Mouse (Mus musculus): ENCODE measurements around the gene Ppargc1a. TPM values are rescaled to one million over a fixed set of nuclear protein-coding genes. Genes with fewer than 3 reads are reported as not detected.

The Ppargc1a gene
- polyA plus RNA-seq, 1 experiment = 2.1 TPM

GRCm38 (mm10) chr5:51432031-51432430 lies 135.5 kb downstream of the Ppargc1a start:
- Histone ChIP-seq H3K27me3 (ENCODE audit: control insufficient read depth, insufficient read depth, insufficient read length) (no peaks in the 10 kb centered on the region), H3K4me3 (no peak overlapping the region), H3K79me2 (ENCODE audit: control insufficient read depth, insufficient read depth) (no peaks in the 10 kb centered on the region), H3K36me3 (ENCODE audit: control insufficient read depth, insufficient read depth) (no peaks in the 10 kb centered on the region), H3ac (ENCODE audit: control insufficient read depth, insufficient read length) (no peak overlapping the region), H3K4me2 (ENCODE audit: low read depth) (no peak overlapping the region)
- no peak for TF ChIP-seq MYOD1 (IDR thresholded peaks at IDR 0.05; ENCODE audit: control insufficient read depth in 1 of 3, insufficient read length in 2 of 3, low read depth in 2 of 3)
- TF ChIP-seq SRF (IDR thresholded peaks at IDR 0.05; ENCODE audit: control insufficient read depth, insufficient read length, low read depth) = no peak
- TF ChIP-seq MAX (IDR thresholded peaks at IDR 0.05; ENCODE audit: low read depth) = no peak
- TF ChIP-seq POLR2A (IDR thresholded peaks at IDR 0.05; ENCODE audit: insufficient read length, low read depth) = no peak
- TF ChIP-seq POLR2AphosphoS2 (IDR thresholded peaks at IDR 0.05; ENCODE audit: insufficient read length, low read depth) = no peak
- no peak for TF ChIP-seq TCF12 (IDR thresholded peaks at IDR 0.05; ENCODE audit: insufficient read depth, poor library complexity, severe bottlenecking)
- no peak for TF ChIP-seq E2F4 (IDR thresholded peaks at IDR 0.05; ENCODE audit: insufficient read depth)
- no peak for TF ChIP-seq USF1 (IDR thresholded peaks at IDR 0.05; ENCODE audit: low read depth)
- TF ChIP-seq TCF3 (IDR thresholded peaks at IDR 0.05; ENCODE audit: insufficient read length, low read depth) = no peak
- no peak for TF ChIP-seq REST (IDR thresholded peaks at IDR 0.05; ENCODE audit: insufficient read depth, insufficient read length)
- TF ChIP-seq MYOG (IDR thresholded peaks at IDR 0.05; ENCODE audit: control insufficient read depth in 1 of 3, insufficient read depth in 1 of 3, insufficient read length in 2 of 3, low read depth in 2 of 3) = no peak
- no peak for TF ChIP-seq CEBPB (IDR thresholded peaks at IDR 0.05; ENCODE audit: insufficient read depth, poor library complexity, severe bottlenecking)

GRCm38 (mm10) chr5:51426406-51426805 lies 141.1 kb downstream of the Ppargc1a start:
- Histone ChIP-seq H3K79me2 (ENCODE audit: control insufficient read depth, insufficient read depth) (no peaks in the 10 kb centered on the region), H3K27me3 (ENCODE audit: control insufficient read depth, insufficient read depth, insufficient read length) (no peaks in the 10 kb centered on the region), H3ac (ENCODE audit: control insufficient read depth, insufficient read length) (no peak overlapping the region), H3K4me3 (no peak overlapping the region), H3K36me3 (ENCODE audit: control insufficient read depth, insufficient read depth) (no peaks in the 10 kb centered on the region), H3K4me2 (ENCODE audit: low read depth) (no peak overlapping the region)
- TF ChIP-seq MYOG (IDR thresholded peaks at IDR 0.05; ENCODE audit: control insufficient read depth in 1 of 3, insufficient read depth in 1 of 3, insufficient read length in 2 of 3, low read depth in 2 of 3) (no peak), CEBPB (IDR thresholded peaks at IDR 0.05; ENCODE audit: insufficient read depth, poor library complexity, severe bottlenecking) (no peak), USF1 (IDR thresholded peaks at IDR 0.05; ENCODE audit: low read depth) (no peak), REST (IDR thresholded peaks at IDR 0.05; ENCODE audit: insufficient read depth, insufficient read length) (no peak), TCF12 (IDR thresholded peaks at IDR 0.05; ENCODE audit: insufficient read depth, poor library complexity, severe bottlenecking) (no peak), MYOD1 (IDR thresholded peaks at IDR 0.05; ENCODE audit: control insufficient read depth in 1 of 3, insufficient read length in 2 of 3, low read depth in 2 of 3) (no peak), POLR2AphosphoS2 (IDR thresholded peaks at IDR 0.05; ENCODE audit: insufficient read length, low read depth) (no peak), SRF (IDR thresholded peaks at IDR 0.05; ENCODE audit: control insufficient read depth, insufficient read length, low read depth) (no peak), TCF3 (IDR thresholded peaks at IDR 0.05; ENCODE audit: insufficient read length, low read depth) (no peak), POLR2A (IDR thresholded peaks at IDR 0.05; ENCODE audit: insufficient read length, low read depth) (no peak)

- Histone ChIP-seq H3K36me3 (ENCODE audit: control insufficient read depth, insufficient read depth) (no peaks in the 10 kb centered on the region), H3ac (ENCODE audit: control insufficient read depth, insufficient read length) (no peak overlapping the region), H3K4me2 (ENCODE audit: low read depth) (no peak overlapping the region), H3K4me3 (no peak overlapping the region), H3K79me2 (ENCODE audit: control insufficient read depth, insufficient read depth) (no peaks in the 10 kb centered on the region), H3K27me3 (ENCODE audit: control insufficient read depth, insufficient read depth, insufficient read length) (no peaks in the 10 kb centered on the region)
- TF ChIP-seq MAX (IDR thresholded peaks at IDR 0.05; ENCODE audit: low read depth) = no peak
- no peak for TF ChIP-seq TCF12 (IDR thresholded peaks at IDR 0.05; ENCODE audit: insufficient read depth, poor library complexity, severe bottlenecking)
- no peak for TF ChIP-seq SRF (IDR thresholded peaks at IDR 0.05; ENCODE audit: control insufficient read depth, insufficient read length, low read depth)
- no peak for TF ChIP-seq E2F4 (IDR thresholded peaks at IDR 0.05; ENCODE audit: insufficient read depth)
- TF ChIP-seq MYOD1 (IDR thresholded peaks at IDR 0.05; ENCODE audit: control insufficient read depth in 1 of 3, insufficient read length in 2 of 3, low read depth in 2 of 3) = no peak
- no peak for TF ChIP-seq POLR2A (IDR thresholded peaks at IDR 0.05; ENCODE audit: insufficient read length, low read depth)
- no peak for TF ChIP-seq REST (IDR thresholded peaks at IDR 0.05; ENCODE audit: insufficient read depth, insufficient read length)
- no peak for TF ChIP-seq MYOG (IDR thresholded peaks at IDR 0.05; ENCODE audit: control insufficient read depth in 1 of 3, insufficient read depth in 1 of 3, insufficient read length in 2 of 3, low read depth in 2 of 3)
- TF ChIP-seq USF1 (IDR thresholded peaks at IDR 0.05; ENCODE audit: low read depth) = no peak
- TF ChIP-seq POLR2AphosphoS2 (IDR thresholded peaks at IDR 0.05; ENCODE audit: insufficient read length, low read depth) = no peak
- no peak for TF ChIP-seq TCF3 (IDR thresholded peaks at IDR 0.05; ENCODE audit: insufficient read length, low read depth)
- TF ChIP-seq CEBPB (IDR thresholded peaks at IDR 0.05; ENCODE audit: insufficient read depth, poor library complexity, severe bottlenecking) = no peak
Measured at GRCm38 (mm10) chr5:51416377-51416776, 151.1 kb downstream of the Ppargc1a start.

DNA sequence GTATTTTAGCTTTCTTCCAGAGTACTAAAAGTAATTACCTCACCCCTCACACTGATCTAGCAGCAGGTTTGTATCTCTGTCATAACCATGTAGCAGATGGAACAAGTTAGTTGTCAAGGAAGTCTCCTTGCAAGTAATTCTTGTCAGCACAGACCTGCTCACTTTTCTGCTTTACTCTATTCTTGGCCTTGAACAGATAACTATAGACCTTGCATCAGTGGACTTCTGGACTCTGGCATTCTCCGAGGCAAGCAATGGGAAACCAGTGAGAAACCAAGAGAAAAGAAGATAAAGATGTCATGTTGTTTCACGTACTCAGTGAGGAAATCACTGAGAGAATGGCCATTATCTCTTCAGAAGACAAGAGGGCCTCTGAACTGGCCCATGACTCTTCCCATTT lies 152.1 kb downstream of the Ppargc1a start:
- TF ChIP-seq TCF3 (IDR thresholded peaks at IDR 0.05; ENCODE audit: insufficient read length, low read depth) (no peak), REST (IDR thresholded peaks at IDR 0.05; ENCODE audit: insufficient read depth, insufficient read length) (no peak), POLR2A (IDR thresholded peaks at IDR 0.05; ENCODE audit: insufficient read length, low read depth) (no peak), TCF12 (IDR thresholded peaks at IDR 0.05; ENCODE audit: insufficient read depth, poor library complexity, severe bottlenecking) (no peak), MYOD1 (IDR thresholded peaks at IDR 0.05; ENCODE audit: control insufficient read depth in 1 of 3, insufficient read length in 2 of 3, low read depth in 2 of 3) (no peak), USF1 (IDR thresholded peaks at IDR 0.05; ENCODE audit: low read depth) (no peak), POLR2AphosphoS2 (IDR thresholded peaks at IDR 0.05; ENCODE audit: insufficient read length, low read depth) (no peak), E2F4 (IDR thresholded peaks at IDR 0.05; ENCODE audit: insufficient read depth) (no peak), SRF (IDR thresholded peaks at IDR 0.05; ENCODE audit: control insufficient read depth, insufficient read length, low read depth) (no peak), MYOG (IDR thresholded peaks at IDR 0.05; ENCODE audit: control insufficient read depth in 1 of 3, insufficient read depth in 1 of 3, insufficient read length in 2 of 3, low read depth in 2 of 3) (no peak), MAX (IDR thresholded peaks at IDR 0.05; ENCODE audit: low read depth) (no peak), CEBPB (IDR thresholded peaks at IDR 0.05; ENCODE audit: insufficient read depth, poor library complexity, severe bottlenecking) (no peak)
- H3K36me3 ChIP-seq (ENCODE audit: control insufficient read depth, insufficient read depth) = no peaks in the 10 kb centered on the region
- H3K79me2 ChIP-seq (ENCODE audit: control insufficient read depth, insufficient read depth) = no peaks in the 10 kb centered on the region
- H3ac ChIP-seq (ENCODE audit: control insufficient read depth, insufficient read length) = no peak overlapping the region
- no peak overlapping the region for H3K4me3 ChIP-seq
- H3K4me2 ChIP-seq (ENCODE audit: low read depth) = no peak overlapping the region
- no peaks in the 10 kb centered on the region for H3K27me3 ChIP-seq (ENCODE audit: control insufficient read depth, insufficient read depth, insufficient read length)

Measured in myocyte (in vitro differentiated cells).